Mouse (Mus musculus): ENCODE measurements around the gene Nt5c2.

- TF ChIP-seq CTCF (IDR thresholded peaks at IDR 0.05; ENCODE audit: low read depth, low read length), result no peak
- no peak for TF ChIP-seq POLR2A (IDR thresholded peaks at IDR 0.05; ENCODE audit: borderline replicate concordance, low read depth, low read length)
These were observed 179.6 kb downstream of the Nt5c2 start for GRCm38 (mm10) chr19:46835339-46835738.
